Mouse (Mus musculus): ENCODE data around the gene Folr2. TPM values are rescaled to one million over a fixed set of nuclear protein-coding genes. Genes with fewer than 3 reads are reported as not detected.
A peak's percentile ranks its signal among the peaks of the same experiment; 100 is the strongest.

Folr2 gene
- polyA plus RNA-seq, 1 experiment: 0.77 TPM

DNA sequence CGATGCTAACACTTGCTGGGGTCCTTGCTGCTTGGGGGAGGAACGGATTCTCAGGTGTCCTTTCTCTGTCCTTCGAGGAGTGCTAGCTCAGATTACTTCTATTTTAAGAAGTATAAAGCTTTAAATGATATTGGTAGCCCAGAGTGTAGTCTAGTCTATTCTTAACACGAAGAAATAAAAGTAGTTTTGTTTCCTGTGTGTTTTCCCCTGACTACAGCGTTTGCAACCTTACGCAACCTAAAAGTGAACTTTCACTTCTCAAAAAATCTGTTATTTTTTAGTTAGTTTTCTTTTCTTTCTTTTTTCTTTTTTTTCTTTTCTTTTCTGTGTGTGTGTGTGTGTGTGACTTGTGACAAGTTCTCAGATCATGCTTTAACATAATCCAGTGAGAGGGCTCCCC is 5.3 kb downstream of the Folr2 start:
- Histone ChIP-seq H3K36me3 (replicated peaks; ENCODE audit: low read length) (no peaks in the 10 kb centered on the region), H3K4me1 (peaks cover 5% of the 10 kb centered on the region; the same call in 1 of the 2 replicates), H3K9me3 (no peaks in the 10 kb centered on the region), H3K27me3 (replicated peaks) (peaks cover 9% of the 10 kb centered on the region), H3K4me3 (replicated peaks) (no peak overlapping the region)
- no peak for TF ChIP-seq FLI1 (IDR thresholded peaks at IDR 0.05; ENCODE audit: low read length)

- Histone ChIP-seq H3K4me1 (peaks cover 13% of the 10 kb centered on the region), H3K9me3 (no peaks in the 10 kb centered on the region), H3K27me3 (replicated peaks) (peaks cover 18% of the 10 kb centered on the region), H3K4me3 (replicated peaks) (no peak overlapping the region), H3K36me3 (replicated peaks; ENCODE audit: low read length) (no peaks in the 10 kb centered on the region)
- no peak for TF ChIP-seq GATA1 (IDR thresholded peaks at IDR 0.05; ENCODE audit: borderline replicate concordance, low read length)
- no peak for TF ChIP-seq FLI1 (IDR thresholded peaks at IDR 0.05; ENCODE audit: low read length)
Observed at GRCm38 (mm10) chr7:101847934-101848333, 9.1 kb downstream of the Folr2 start.

GRCm38 (mm10) chr7:101844186-101844585 is 12.8 kb downstream of the Folr2 start:
- no peak overlapping the region for H3K4me3 ChIP-seq (replicated peaks)
- H3K27me3 ChIP-seq (replicated peaks): peaks cover 29% of the 10 kb centered on the region
- no peak for TF ChIP-seq FLI1 (IDR thresholded peaks at IDR 0.05; ENCODE audit: low read length)
- TF ChIP-seq GATA1 (IDR thresholded peaks at IDR 0.05; ENCODE audit: borderline replicate concordance, low read length): no peak
- no peaks in the 10 kb centered on the region for H3K36me3 ChIP-seq (replicated peaks; ENCODE audit: low read length)
- peaks cover 15% of the 10 kb centered on the region for H3K4me1 ChIP-seq
- no peaks in the 10 kb centered on the region for H3K9me3 ChIP-seq

- Histone ChIP-seq H3K36me3 (replicated peaks; ENCODE audit: low read length) (peaks cover 28% of the 10 kb centered on the region), H3K4me1 (peaks cover 33% of the 10 kb centered on the region), H3K27me3 (replicated peaks) (peaks cover 44% of the 10 kb centered on the region), H3K4me3 (replicated peaks) (peak within 1 kb of the TSS; percentile 94), H3K9me3 (no peaks in the 10 kb centered on the region)
- TF ChIP-seq GATA1 (IDR thresholded peaks at IDR 0.05; ENCODE audit: borderline replicate concordance, low read length) (no peak), FLI1 (IDR thresholded peaks at IDR 0.05; ENCODE audit: low read length) (no peak)
Observed at GRCm38 (mm10) chr7:101837606-101838471, 19.2 kb downstream of the Folr2 start, which contains the start of gene Inppl1. Gene Inppl1, minus strand, starts transcription at chr7:101838229.

DNA sequence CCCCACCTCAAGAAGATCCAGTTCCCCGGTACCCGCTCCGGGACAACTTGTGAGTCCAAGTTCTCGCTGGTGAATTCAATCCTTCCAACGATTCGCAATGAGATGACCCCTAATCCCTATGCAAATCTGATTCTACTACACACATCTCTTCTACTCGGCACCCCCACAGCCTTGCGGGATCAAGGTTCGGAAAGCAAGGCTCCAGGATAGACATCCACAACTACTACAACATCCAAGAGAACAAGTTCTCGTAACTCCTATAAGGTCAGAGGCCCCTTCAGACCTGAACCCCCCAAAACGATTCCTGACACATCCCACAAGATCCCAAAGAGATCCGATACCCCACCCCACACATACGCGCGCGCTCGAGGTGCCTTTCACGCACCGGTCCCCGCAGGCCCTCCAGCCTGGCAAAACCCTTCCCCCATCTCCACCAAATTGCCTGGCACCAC is 19.8 kb downstream of the Folr2 start:
- H3K4me1 ChIP-seq: peaks cover 33% of the 10 kb centered on the region
- no peaks in the 10 kb centered on the region for H3K9me3 ChIP-seq
- TF ChIP-seq FLI1 (IDR thresholded peaks at IDR 0.05; ENCODE audit: low read length) (no peak), GATA1 (IDR thresholded peaks at IDR 0.05; ENCODE audit: borderline replicate concordance, low read length) (no peak)
- H3K27me3 ChIP-seq (replicated peaks): peaks cover 45% of the 10 kb centered on the region
- H3K4me3 ChIP-seq (replicated peaks): peak overlapping the region; percentile 94
- H3K36me3 ChIP-seq (replicated peaks; ENCODE audit: low read length): peaks cover 34% of the 10 kb centered on the region

DNA sequence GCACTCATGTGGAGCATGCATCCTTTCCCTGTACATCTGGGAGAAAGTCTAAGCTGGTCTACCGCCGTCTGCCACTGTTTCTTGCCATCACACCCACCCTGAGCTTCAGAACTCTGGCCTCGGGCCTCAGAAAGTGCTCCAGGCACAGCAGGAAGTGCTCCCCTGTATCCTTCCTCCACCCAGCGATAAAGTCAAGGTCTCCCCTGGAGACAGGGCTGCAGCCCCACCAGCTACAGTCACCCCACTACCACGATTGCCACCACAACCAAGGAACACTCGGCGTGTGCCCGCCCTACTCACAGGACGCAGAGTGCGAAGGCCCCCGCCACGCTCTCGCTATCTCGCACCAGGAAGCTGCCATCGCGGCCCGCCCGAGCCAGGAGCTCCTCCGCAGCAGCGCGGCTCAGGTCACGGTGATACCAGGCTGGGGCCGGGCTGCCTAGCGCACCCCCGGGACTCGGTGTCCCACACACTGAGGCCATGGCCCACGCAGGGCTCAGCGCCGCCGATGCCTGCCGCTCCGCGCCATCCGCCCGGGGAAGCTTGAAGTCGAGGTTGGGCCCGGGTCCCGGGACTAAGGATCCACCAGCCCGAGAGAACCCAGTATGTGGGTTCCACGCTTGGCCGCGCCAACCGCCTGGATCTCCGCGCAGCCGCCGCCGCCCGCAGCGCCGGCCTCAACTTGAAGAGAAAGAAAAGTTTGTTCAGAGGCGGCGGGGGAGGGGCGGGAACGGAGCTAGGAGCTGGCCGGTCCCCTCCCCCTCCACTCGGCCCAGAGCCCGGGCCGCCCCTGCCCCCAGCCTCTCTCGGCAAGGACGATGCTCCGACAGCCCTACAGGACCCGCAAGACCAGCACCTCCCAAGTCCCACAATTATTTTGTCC is 20.5 kb downstream of the Folr2 start:
- peaks cover 41% of the 10 kb centered on the region for H3K36me3 ChIP-seq (replicated peaks; ENCODE audit: low read length)
- no peaks in the 10 kb centered on the region for H3K9me3 ChIP-seq
- TF ChIP-seq GATA1 (IDR thresholded peaks at IDR 0.05; ENCODE audit: borderline replicate concordance, low read length): no peak
- TF ChIP-seq FLI1 (IDR thresholded peaks at IDR 0.05; ENCODE audit: low read length): no peak
- peak overlapping the region; percentile 94 for H3K4me3 ChIP-seq (replicated peaks)
- H3K4me1 ChIP-seq: peaks cover 33% of the 10 kb centered on the region
- peaks cover 47% of the 10 kb centered on the region for H3K27me3 ChIP-seq (replicated peaks)

DNA sequence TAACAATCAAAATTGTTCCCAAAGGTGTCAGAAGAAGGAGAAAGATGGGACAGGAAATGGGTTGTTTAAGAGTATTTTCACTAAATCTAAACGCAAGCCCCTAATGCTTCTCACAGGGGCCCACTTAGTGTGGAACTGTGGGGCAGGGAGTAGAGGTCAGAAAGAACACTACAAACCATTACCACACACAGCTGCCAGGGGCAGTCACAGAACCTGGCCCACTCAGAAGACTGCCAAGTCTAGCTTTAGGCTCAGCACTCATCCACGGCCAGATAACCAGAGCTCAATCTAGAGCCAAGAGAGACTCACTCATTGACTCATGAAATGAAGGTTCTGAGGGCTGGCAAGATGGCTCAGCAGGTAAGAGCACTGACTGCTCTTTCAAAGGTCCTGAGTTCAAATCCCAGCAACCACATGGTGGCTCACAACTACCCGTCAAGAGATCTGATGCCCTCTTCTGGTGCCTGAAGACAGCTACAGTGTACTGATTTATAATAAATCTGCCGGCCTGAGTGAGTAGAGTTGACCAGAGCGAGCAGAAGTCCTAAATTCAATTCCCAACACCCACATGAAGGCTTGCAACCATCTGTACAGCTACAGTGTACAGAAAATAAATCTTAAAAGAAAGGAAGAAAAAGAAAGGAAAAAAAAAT is 21.4 kb downstream of the Folr2 start:
- TF ChIP-seq GATA1 (IDR thresholded peaks at IDR 0.05; ENCODE audit: borderline replicate concordance, low read length) (no peak), FLI1 (IDR thresholded peaks at IDR 0.05; ENCODE audit: low read length) (no peak)
- Histone ChIP-seq H3K4me3 (replicated peaks) (peak overlapping the region; percentile 94), H3K27me3 (replicated peaks) (peaks cover 47% of the 10 kb centered on the region), H3K36me3 (replicated peaks; ENCODE audit: low read length) (peaks cover 50% of the 10 kb centered on the region), H3K9me3 (0 out of 2 replicates have a peak, but pooled peaks cover 4% of the 10 kb centered on the region), H3K4me1 (peaks cover 33% of the 10 kb centered on the region)

DNA sequence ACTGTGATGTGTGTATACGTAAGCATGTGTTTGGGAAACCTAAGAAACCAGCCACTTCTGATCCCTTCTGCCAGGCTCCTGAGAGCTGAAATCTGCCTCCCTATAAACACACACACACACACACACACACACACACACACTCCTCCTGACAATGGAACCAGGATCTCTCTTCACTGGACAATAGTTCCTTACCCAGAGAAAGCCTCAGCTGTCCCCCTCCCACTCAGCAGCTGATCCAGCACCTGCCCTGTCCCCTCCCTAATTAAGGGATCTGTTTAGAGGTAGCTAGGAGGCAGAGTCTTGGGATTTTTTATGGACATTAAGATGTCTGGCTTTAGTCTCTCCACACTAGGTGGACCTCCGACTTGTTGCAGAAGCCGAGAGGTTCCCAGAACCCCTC is 22.1 kb downstream of the Folr2 start:
- H3K27me3 ChIP-seq (replicated peaks): peaks cover 40% of the 10 kb centered on the region
- H3K36me3 ChIP-seq (replicated peaks; ENCODE audit: low read length): peaks cover 56% of the 10 kb centered on the region
- TF ChIP-seq FLI1 (IDR thresholded peaks at IDR 0.05; ENCODE audit: low read length) (no peak), GATA1 (IDR thresholded peaks at IDR 0.05; ENCODE audit: borderline replicate concordance, low read length) (no peak)
- no peak overlapping the region for H3K4me3 ChIP-seq (replicated peaks)
- H3K4me1 ChIP-seq: peaks cover 29% of the 10 kb centered on the region
- H3K9me3 ChIP-seq: peaks cover 9% of the 10 kb centered on the region; the same call in 1 of the 2 replicates

- H3K36me3 ChIP-seq (replicated peaks; ENCODE audit: low read length): peaks cover 64% of the 10 kb centered on the region
- H3K4me1 ChIP-seq: peaks cover 28% of the 10 kb centered on the region
- no peak overlapping the region for H3K4me3 ChIP-seq (replicated peaks)
- peaks cover 10% of the 10 kb centered on the region; the same call in 1 of the 2 replicates for H3K9me3 ChIP-seq
- peaks cover 43% of the 10 kb centered on the region for H3K27me3 ChIP-seq (replicated peaks)
- TF ChIP-seq FLI1 (IDR thresholded peaks at IDR 0.05; ENCODE audit: low read length): no peak
- no peak for TF ChIP-seq GATA1 (IDR thresholded peaks at IDR 0.05; ENCODE audit: borderline replicate concordance, low read length)
Observed at GRCm38 (mm10) chr7:101833916-101834584, 22.9 kb downstream of the Folr2 start.
